Mouse (Mus musculus) midbrain, embryonic 13.5 days (tissue): ENCODE measurements around the gene Sirpb1b. TPM values are rescaled to one million over a fixed set of nuclear protein-coding genes. Genes with fewer than 3 reads are reported as not detected.

ENCODE experiments used
- polyA plus RNA-seq: library from polyadenylated mRNA; unstranded; fragments of >200 nt; fragmentation: Nextera tagmentation; extraction: Ambion mirVana; gene quantifications from 2 replicates; pipeline ENCODE4 v1.2.1, GENCODE M21; 2015

The Sirpb1b gene
- polyA plus RNA-seq, 1 experiment from 2014 or later = not detected

Other genes starting within 250 kb of the Sirpb1b start
- gene Gm9733, start 242.8 kb downstream of the Sirpb1b start, polyA plus RNA-seq = not detected in 2 replicates
- not detected in 2 replicates for gene Sirpb1a, start 148.5 kb downstream of the Sirpb1b start, polyA plus RNA-seq